Mouse (Mus musculus) testis, postnatal 14 days (tissue): ENCODE data around the gene Ccdc115.

ENCODE experiments used
- DNase-seq: peaks from one replicate; pipeline ENCODE4 v3.0.0; 2021; ENCODE audit warnings: low spot score

Ccdc115 gene

GRCm38 (mm10) chr1:34439215-34439960 is at the start of gene Ccdc115, which contains the start of gene Imp4:
TSS of gene Ccdc115 (minus strand) at chr1:34439672.
TSS of gene Imp4 (plus strand) at chr1:34439851.
- peak; percentile 96 for DNase-seq

GRCm38 (mm10) chr1:34487383-34487782 is 47.9 kb upstream of the Ccdc115 start:
- no peak for DNase-seq

DNA sequence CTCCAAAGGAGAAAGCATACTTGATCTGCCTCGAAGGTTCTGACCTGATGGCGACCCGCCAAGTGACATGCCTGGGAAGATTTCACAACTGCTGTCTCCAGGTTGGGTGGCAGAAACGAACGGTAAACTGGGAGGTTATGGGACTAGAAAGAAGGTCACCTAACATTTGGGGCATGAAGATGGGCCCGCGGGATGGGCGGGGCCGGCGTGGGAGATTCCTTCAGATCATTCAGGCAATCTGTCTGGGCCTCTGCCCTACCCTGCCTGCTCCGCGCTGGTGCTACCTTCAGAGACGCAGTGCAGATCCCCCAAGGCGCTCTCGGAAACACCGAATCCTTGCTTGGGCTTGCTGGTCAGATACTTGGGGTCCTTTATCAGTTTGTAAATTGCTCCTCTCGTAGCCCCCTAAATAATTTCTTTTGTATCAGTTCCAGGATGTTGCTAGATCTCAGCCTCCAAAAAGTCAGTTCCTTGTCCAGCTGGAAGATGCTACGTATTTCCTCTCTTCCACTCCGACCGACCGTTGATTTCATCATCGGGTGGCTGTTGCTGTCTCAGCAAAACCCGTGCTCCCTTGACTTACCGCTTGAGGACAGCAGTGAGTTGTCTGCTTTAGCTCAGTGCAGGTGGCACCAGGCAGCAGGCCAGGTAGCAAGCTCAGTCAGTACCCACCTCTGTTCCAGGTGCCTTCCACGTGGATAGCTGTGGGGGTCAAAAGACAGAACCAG is 46.2 kb upstream of the Ccdc115 start:
- no peak for DNase-seq

DNA sequence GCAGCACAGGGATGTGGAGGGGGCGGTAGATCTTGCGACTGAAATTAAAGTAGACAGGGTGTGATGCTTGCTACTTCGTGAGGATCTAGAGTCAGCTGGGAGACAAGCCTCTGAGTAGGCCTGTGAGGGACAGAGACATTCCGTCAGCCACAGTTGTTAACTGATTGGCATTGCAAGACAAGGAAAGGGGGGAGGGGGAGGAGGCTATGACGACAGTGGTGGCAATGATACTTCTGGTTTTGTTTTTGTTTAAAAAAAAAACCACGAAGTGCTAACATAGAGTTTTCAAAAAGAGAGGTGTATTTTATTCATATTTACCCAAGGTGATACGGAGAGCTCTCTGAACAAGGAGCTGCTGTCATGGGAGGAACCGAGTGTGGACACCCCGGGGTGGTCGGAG is 45.0 kb upstream of the Ccdc115 start:
- DNase-seq = no peak

DNA sequence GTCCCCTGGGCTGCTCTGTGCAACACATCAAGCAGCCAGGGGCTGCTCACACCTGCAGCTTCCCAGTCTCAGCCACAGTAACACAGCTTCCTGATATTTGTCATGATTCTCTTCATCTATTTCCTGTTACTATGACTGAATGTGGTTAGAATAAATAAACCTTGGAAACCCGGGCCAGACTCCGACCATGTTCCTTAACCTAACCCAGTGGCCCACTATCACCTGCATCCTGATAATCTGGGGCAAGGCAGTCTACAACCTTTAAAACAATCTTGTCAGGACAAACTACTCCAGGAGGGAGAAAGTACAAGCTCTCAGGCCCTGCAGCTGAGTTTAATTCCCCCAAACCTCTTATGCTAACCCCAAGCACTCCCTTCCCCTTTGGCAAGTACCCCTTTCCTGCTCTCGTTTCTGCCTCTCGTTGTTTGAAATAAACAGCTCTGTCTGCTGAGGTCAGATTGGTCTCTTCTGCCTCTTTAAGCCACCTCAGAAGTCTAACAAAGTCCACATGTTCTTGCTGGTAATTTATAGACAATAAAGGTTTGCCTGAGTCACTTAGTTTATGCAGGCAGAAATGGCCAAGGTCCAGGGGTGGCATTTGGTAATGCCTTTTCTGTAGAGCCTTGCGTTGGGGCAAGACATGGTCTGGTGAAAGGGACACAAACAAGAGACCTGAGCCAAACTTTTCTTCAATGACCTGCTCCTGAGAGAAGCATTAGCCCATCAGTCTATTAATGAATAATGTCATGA is 42.6 kb upstream of the Ccdc115 start:
- DNase-seq = no peak

GRCm38 (mm10) chr1:34480801-34481200 is 41.3 kb upstream of the Ccdc115 start:
- DNase-seq = no peak

GRCm38 (mm10) chr1:34478891-34479655 is 39.6 kb upstream of the Ccdc115 start:
- DNase-seq = no peak

GRCm38 (mm10) chr1:34472427-34473300 is 33.2 kb upstream of the Ccdc115 start:
- DNase-seq = no peak

- no peak for DNase-seq
Observed at GRCm38 (mm10) chr1:34469801-34470200, 30.3 kb upstream of the Ccdc115 start.

GRCm38 (mm10) chr1:34468500-34468899 is 29.0 kb upstream of the Ccdc115 start:
- DNase-seq = no peak

DNA sequence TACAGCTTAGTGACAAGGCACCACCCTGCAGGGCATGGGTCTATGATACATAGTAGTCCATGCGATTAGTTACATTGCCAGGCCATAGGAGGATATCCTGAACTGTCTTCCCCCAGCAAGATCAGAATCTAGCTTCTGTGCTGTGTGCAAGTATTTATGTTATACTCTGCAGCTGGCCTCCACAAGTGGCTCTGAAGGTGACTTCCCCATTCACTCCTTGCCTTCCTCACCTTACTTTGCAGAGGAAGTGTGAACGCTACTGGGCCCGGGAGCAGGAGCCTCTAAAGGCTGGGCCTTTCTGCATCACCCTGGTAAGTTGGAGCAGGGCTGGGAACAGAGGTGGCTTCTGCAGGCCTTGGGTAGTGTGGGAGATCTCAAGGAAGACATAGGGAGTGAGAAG is 28.6 kb upstream of the Ccdc115 start:
- no peak for DNase-seq

GRCm38 (mm10) chr1:34465445-34465844 is 26.0 kb upstream of the Ccdc115 start:
- no peak for DNase-seq

GRCm38 (mm10) chr1:34464310-34464817 is 24.9 kb upstream of the Ccdc115 start:
- DNase-seq = no peak

GRCm38 (mm10) chr1:34462766-34463165 is 23.3 kb upstream of the Ccdc115 start:
- peak; percentile 62 for DNase-seq

- DNase-seq = no peak
Observed at GRCm38 (mm10) chr1:34460061-34460441, 20.6 kb upstream of the Ccdc115 start.

DNA sequence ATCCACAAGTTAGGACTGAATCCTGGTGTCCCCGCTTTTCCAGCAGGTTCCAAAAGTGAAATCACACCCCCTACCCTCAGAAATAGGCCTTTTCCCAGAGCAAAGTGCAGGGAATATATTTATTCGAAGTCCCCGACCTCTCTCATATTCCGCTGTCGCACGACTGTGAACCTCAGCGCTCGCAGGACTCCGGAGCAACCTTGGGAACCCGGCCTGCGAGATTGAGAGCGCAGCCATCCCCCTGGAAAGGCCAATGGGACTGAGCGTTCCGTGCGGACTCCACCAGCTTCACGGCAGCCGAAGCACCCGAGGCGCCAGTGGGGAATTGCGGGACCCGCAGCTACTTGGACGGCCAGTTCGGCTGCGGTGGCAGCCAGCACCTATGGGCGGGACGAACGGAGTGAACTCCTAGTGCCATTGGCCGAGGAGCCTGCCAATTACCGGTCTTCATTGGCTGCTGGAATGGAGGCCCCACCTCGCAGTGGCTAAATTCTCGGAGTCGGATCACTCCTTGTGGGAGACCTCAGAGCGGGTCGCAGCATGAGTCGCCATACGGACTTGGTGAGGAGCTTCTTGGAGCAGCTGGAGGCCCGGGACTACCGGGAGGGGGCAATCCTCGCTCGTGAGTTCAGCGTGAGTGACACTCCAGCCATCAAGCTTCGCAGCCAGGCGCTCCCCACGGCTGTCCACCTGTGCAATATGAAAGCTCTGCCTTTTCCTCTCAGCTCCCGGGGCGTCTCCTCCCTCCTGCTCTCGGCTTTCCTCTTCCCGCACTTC is 20.0 kb upstream of the Ccdc115 start, which contains the start of gene Ptpn18:
Gene Ptpn18, plus strand, starts transcription at position 479 of the 777 bp plus-strand sequence.
- DNase-seq = peak; percentile 84

DNA sequence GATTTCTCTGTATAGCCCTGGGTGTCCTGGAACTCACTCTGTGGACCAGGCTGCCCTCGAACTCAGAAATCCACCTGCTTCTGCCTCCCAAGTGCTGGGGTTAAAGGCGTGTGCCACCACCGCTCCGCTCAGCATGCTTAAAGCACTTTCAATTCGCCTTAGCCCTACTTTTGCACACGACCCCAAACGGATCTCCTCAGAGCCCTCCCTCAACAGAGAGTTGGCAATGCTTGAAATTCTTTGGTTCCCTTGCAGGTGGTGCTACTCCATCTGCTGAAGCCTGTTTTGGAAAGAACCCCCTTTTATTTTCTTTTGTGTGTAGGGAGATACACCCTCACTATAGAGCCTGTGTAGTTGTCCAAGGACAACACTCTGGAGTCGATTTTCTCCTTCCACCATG is 19.0 kb upstream of the Ccdc115 start:
- DNase-seq = no peak

GRCm38 (mm10) chr1:34443124-34443523 is 3.7 kb upstream of the Ccdc115 start:
- no peak for DNase-seq

DNA sequence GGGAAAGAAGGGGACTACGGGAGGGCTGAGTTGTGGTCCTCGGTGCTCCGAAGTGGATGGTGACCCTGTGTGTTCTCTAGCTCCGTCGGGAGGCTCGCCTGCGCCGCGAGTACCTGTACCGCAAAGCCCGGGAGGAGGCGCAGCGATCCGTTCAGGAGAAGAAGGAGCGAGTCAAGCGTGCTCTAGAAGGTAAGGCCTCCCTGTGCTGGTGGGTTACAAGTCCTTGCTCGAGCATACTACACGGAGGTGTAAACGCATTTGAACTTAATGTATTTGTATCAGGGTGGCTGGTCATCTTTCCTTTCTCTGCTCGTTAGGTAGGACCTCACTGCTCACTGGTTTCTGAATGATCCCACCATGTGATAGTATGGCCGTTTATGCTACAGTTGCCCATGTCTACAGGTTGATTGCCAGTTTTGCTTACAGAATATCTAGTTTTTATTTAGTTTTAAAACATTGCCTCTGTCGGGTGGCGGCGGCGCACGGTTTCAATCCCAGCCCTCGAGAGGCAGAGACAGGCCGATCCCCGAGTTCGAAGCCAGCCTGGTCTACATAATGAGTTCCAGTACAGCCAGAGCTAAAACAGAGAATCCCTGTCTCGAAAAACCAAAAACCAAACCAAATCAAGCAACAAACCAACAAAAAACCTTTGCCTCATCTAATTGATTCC is 624 bp upstream of the Ccdc115 start:
- no peak for DNase-seq
